In the genomic region with DNA sequence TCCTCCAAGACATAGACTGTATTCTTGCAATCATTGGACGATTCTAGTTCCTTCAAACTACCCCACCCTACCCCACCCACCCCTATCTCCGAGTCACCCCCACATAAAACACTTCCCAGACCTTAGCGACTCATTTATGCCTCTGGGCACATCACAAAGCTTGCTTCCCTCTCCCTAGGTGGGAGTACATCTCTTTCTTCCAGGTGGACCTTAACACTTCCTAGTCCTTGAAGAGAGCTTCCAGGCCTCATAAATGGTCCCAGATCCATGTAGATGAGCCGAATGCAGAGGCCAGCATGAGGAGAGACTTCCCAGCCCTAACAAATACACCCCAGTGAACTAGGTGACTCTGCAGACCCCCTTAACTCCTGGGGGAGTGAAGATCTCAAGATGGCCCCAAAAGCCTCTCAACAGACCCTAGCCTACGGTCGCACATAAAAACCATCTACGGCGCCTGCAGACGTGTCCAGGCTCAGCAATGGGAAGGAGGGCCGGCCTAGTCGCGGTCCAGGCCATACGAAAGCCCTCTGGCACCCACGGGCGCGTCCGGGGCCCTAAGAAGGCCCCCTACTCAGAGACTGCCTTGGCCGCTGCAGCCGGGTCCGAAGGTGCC, we compare ENCODE assay signal across 1 mouse cellular context.
TF ChIP-seq lines count a peak whose summit lies in the region.

No protein-coding gene starts in this region.

TF ChIP-seq in CH12.LX, 34 proteins besides CTCF, POLR2A, EP300 and RAD21:
- TF ChIP-seq UBTF (IDR thresholded peaks at IDR 0.05; ENCODE audit: low read depth, low read length) (0 out of 2 replicates have a peak, but pooled peaks have one; percentile 42), ETS1 (conservative IDR thresholded peaks at IDR 0.05; ENCODE audit: low read depth, low read length) (no peak)
